Mouse (Mus musculus) kidney, adult 9 months (tissue): ENCODE results near the gene Pitx1.

Source experiments
- DNase-seq: peaks from one replicate; pipeline ENCODE4 v3.0.0; 2022

The Pitx1 gene

DNA sequence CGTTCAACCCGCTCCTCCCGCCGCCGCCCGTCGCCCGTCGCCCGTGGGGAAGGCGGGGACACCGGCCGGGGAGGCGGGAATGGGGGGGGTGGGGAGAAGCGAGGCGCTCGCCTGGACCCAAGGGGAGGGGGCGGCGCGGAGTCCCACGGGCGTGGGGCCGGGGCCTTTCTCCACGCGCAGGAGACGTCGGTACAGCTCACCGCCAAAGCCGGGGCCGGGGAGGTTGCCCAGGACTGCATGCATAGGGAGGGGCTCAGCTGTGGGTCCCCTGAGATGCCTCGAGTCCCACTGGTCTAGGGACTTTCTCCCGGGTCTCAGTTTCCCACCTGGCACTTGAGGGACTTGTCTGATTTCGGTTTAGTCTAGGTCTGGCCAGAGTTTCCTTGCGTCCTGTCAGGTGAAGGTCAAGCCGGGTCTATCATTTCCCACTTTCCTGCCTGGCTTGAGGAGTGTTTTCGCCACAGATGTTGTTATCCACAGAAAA, at the start of gene Pitx1:
TSS of gene Pitx1 (minus strand) at position 51 of the 484 bp plus-strand sequence.
- DNase-seq, result no peak

DNA sequence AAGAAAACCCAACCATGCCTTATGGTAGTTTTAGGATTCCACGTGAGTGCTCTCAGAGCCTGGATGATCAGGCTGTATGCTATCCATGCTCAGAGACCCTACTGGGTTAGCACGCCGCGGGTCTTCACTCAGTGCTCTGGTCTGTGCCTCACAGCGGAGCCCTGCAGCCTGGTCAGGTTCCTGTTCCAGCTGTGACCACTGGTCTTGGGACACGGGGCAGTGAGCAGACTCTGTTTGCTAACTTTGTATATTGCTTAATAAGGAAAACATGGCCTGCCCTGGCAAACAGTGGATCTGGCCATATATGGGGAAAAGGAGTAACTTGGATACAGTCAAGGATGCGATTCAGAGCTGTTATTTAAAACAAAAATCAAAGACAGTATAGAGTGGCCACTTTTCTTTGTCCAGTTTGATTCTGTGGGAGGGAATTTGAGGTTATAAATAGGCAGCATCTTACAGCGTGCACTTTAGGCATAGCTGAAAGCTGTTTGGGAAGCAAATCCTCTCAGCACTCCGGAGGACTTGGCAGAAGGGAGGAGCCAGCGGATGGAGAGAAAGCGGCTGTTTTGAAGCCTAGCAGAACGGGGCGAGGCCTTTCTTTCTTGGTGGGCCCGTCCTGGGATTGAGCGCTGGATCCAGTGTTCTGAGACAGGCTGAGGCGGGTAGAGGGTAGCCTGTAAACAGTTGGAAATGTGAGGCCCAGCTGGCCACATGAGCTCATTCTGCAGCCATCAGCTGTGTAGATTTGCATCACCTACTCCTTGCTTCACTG, 45.6 kb upstream of the Pitx1 start:
- no peak for DNase-seq

DNA sequence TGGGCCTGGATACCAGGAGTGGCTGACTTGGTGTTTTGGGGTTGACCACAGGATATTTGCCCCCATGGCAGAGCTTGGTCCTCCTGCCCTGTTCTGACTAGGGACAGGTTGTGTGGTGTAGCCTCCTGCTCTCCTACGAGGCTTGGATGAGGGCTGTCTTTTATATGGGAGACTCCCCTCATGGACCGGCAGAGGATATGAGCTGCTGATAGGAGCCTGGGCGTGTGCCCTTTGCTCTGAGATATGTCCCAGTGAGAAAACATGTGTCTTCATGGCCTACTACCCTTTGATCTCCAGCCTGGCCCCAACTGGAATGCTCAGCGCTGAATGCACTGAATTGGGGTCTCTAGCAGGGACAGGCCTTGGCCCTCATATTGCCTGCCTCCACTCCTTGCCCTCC, 42.4 kb upstream of the Pitx1 start:
- DNase-seq, result no peak

DNA sequence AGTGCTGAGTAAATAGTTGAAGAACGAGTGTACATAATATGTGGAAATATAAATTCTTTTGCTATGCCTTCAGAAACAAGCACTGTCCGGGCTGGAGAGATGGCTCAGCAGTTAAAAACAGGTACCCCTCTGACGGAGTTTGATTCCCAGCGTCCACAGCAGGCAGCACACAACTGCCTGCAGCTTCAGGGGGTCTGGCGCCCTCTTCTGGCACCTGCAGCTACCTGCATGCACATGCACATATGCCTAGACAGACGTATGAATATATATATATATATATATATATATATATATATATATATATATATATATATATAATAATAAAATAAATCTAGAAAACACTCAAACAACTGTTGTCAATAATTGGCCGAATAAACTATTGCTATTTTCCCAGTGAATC, 35.4 kb upstream of the Pitx1 start:
- DNase-seq, result no peak

DNA sequence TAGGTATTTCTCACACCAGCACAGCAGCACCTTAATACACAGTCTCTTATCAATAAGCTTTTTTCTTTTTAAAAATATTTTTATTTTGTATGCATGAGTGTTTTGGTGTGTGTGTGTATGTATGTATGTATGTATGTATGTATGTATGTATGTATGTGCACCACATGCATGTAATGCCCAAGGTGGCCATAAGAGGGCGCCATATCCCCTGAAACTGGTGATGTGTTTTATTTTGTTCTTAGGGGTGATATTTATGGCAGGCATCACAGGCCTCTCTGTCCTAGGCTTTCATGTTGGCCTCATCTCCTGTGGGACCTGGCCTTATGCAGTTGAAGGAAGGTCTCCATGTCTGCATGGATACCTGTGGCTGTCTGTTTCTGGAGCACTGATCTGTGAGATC, 34.0 kb upstream of the Pitx1 start:
- DNase-seq, result peak; percentile 6

DNA sequence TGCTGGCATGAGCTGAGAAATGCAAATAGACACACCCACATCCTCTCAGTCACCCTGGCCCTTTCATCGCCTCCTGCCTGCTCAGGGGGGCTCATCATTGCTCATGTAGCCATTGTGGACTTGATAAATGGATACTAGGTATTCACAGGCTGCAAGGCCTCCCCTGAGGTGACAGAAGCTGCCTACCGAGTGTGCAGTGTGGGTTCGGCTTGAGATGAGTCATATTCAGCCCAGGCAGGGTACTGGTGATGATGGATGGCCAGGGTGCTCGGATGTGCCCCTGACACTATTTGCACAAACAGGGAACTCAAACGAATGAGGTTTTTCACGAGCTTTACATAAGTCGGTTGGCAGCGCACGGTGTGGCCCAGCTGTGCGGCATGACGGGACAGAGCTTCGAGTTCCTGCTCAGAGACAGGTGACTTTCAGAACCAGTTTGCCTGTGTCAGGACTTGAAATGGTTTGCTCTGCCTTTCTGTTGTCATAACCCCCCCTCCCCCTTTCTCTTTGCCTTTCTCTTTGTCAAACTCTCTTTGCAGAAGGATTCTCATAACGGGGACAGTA, 31.6 kb upstream of the Pitx1 start:
- no peak for DNase-seq

DNA sequence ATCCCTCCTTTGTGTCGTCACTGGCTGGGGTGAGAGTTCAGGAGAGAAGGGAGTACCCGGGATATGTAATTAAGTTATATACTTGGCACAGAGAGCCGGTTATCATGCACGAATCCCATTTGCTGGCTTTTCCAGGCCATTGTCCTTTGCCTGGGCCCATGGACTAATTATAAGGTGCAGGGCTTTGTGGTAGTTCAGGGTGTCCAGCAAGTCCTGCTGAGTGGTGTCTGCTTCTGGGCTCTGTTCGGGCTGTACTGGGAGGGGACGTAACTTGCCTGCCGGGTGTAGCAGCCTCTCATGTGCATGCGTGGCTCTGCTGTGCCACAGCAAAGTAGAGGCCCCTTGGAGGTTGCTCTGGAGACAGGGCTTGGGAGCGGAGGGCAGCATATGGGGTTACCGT, 24.5 kb upstream of the Pitx1 start:
- no peak for DNase-seq

DNA sequence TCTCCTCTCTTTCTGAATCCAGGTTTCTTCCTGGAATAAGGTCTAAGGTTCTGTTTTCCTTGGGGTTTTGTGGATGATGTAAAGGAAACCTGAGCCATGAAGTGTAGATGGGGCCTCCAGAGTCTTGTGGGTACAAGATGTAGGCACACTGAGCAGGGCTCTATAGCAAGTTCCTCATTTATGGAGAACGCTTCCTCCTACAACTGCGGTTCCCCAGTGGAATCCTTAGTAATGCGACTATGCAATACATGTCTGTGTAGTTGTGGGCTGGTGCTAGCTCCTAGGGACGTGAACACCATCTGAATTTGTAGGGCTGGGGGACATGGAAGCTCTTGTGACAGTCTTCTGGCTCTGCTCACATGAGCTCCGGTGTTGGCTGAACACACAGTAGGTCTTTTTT, 22.5 kb upstream of the Pitx1 start:
- no peak for DNase-seq

DNA sequence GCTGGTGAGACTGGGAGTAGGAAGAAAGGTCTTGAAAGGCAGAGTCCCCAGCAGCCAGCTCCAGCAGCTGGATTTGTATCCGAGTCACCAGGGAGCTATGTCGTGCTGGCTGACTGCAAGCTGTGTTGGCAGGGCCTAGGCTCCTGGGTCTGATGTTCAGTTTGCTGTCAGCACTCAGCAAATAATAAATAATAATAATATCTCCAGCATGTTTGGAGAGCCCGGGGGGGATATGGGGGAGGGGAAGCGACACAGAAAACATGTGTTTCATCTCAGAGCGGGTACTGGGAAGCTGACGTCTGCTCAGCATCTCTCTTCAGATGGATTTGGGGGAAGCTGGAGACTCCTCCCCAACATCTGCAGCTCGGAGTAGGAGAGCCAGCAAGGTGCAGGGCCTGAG, 19.8 kb upstream of the Pitx1 start:
- no peak for DNase-seq

DNA sequence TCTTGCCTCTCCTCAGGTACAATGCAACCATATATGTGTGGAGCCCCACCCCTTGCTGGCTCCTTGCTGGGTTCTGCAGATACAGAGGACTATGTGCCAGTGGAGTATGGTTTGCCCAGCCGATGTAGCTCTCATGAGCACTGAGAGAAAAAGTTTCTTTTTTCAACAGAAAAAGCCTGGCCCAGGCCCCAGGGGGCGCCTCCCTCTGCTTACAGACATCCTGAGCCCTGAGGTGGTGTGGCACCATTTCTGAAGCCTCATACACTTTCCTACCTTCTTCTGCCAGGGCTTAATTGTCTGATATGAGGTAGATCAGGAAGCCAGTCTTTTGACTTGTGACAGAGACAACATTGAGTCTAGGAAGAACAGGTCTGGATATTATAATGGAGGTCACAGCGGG, 16.2 kb upstream of the Pitx1 start:
- no peak for DNase-seq

DNA sequence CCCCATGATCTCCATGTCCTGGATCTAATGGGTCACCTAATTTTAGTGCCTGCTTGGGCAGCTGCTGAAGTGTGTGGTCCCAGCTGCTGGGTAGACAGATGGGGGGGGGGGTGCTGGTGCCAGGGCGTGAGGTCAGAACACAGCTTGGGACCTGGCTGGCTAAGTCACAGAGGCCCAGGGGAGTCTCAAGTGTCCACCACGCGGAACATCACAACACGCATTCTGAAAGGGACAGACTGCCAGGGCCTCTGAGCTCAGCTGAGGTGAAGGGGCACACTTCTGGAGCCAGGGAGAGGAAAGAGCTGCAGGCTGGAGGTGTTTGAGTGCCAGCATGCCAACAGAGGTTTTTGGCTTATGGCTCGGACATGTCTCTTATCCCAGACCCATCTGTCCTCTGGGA, 14.7 kb upstream of the Pitx1 start:
- no peak for DNase-seq

DNA sequence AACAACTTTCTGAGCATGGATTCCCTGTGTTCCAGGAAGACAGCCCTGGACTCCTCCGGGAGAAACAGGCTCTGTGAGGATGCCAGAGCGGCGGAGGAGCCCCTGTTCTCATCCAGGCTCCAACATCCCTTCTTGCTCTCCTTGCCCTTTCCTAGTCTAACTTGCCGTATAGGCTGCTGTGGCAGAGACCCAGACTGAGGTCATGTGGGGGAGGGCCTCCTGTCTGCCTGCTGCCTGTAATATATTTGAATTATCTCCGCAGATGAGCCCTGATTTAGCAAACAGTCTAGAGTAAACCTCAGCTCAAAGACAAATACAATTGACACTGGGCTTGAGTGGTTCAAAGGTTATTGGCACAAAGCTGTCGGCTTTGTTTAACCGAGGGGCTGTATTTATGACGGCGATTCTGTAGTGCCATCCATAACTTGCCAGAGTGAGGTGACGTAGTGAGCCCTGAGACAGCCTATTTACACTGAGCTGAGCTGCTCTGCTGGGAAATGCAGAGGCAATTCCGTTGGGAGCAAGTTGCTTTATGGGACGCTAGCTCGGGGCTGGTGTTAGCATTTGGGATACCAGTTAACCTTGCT, 12.7 kb upstream of the Pitx1 start:
- DNase-seq, result no peak

DNA sequence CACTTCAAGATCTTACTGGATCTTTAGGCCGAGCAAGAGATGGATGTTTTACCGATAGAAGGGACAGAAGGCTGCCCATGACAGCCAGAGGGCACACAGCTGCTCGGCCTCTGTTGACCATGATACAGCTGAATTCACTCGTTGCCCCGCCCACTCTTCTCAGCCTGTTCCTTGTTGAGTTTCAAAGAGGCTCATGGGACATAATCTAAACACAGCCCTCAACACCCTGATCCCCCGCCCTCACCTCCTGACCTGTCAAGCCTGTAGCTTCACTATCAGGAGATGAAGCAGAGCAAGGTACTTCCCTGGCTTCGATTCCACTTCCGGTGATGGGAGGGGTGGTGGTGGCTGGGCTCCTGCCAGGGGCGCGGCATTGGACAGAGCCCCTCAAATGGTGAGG, 11.8 kb upstream of the Pitx1 start:
- DNase-seq, result no peak

DNA sequence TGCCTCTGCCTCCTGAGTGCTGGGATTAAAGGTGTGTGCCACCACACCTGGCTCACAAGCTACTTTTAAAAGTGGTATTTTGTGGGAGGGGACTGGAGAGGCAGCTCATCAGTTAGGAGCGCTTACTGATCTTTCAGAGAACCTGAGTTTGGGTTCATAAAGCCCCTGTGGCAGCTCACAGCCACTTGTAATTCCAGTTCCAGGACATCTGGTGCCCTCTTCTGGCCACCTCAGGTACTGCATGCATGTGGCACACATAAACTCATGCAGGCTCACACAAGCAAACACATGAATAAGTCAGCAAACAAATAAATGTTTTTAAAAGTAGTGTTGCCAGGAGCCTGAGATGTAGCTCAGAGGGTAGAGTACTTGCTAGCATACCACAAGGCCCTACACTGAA, 7.7 kb upstream of the Pitx1 start:
- no peak for DNase-seq

DNA sequence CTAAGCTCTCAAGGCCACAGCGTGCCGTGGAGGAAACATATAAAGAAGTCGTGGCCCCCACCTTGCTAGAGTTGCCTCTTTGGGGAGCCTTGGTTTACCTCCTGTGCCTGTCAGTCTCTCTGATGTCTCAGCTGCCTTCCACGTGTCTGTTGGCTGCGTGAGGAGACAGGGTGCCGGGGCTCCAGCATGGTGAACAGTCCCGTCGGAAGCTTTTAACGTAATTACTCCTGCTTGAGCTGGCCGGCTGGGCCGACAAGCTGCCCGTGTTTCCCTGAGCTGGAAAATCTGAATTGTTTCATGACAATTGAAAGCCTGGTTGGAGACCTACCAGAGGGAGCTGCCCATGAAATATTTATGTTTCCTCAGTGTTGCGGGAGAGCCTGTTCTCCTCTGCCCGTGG, 4.2 kb upstream of the Pitx1 start:
- no peak for DNase-seq

DNA sequence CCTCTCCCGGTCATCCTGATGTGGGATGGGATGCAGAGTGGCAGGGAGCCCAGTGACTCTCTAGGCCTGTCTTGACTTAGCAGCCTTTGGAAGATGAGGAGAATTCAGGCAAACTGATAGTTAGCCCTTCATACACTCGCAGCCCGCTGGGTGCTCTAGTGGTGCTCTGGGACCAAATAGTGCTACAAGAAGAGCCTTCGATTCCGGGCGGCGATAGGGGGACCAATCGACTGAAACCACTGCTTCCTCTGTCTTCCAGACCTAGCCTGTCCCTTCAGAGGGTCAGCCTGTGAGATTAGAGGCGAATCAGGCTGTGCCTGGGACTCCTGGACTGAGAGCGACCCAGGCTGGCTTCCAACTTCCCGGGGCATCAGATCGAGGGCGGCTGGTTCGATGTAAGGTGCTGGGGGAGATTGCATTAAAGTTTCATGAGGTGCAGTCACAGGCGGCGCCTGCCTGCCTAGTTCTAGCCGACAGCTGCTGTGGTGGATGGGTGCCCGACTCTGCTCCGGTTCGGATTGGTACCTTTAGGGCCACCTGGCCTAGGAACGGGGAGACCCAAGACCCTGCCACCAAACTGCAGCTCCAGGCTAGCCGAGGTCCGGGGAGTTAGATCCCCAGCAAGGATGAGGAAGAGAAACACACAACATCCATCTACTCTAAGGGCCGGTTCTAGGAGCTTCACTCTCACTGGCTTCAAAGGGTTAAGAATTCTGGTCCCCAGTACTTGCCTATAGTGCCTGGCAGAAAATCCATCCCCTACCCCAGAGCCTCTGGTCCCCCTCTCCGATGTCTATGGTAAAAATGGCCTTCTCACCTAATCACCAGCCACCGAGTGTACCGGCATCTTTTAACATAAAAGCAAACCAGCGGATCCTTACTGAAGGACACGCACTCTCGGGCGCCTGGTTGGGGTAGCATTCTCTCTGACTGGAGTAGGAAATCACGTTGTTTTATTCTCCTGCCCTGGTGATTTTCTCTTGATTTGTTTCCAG, 1.1 kb upstream of the Pitx1 start:
- no peak for DNase-seq

DNA sequence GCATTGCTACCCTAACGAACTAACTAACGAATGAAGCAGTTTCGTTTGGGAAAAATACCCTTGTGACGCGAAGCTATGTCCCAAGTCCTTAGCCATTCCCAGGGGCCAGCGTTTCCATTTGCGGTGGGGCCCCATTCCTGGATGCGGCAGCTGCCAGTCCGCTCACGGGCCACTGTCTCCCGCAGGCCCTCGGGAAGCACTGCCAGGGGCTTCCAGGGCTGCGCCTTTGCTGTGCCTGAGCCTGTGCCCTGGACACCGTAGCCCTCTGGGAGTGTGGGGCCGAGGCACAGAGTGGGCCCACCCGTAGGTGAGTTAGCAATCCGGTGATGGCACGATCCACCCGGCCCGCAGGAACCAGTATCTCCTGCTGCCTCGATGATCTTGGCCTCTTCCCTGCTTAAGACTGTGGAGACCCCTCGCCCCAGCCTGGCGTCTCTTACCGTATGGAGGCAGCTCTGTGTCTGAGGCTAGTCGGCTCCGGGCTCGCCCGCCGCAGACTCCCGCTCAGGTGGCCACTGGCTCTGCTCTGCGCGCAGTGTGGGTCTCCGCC, 369 bp downstream of the Pitx1 start:
- no peak for DNase-seq

DNA sequence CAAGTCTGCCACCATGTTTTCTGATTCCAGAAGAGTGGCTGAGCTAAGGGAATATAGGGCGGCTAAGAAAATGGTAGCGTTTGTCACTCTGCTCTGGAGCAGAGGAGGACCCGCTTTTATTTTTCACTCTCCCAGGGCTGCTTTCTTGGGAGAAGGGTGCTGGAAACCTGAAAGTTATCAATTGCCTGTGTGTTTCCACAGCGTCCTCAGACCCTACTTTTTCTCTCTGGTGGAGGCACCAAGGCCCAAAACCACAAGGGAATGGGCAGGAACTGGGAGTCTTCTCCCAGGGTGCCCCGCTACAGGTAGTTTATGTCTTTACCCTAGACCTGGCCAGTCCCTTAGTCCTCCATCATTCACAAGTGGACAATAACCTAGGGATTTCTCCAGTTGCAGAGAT, 1.3 kb downstream of the Pitx1 start:
- DNase-seq, result no peak

DNA sequence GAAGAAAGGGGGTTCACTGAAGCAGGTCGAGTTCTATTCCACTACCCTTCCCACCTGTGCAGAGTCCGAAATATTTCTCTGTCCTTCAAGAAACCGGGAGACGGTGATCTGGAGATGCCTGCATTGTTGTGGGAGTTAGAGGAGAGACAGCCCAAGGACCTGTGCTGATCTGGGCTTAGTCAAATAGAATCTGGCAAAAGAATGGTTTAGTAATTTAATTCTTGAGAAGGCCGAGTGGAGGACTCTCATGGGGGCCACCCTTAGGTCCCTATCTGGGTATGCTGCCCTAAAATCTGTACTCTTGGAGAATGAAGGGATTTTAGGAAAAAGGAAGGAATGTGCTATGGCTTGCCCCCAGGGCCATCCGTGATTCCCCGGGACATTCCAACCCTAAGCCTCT, 2.1 kb downstream of the Pitx1 start:
- no peak for DNase-seq

DNA sequence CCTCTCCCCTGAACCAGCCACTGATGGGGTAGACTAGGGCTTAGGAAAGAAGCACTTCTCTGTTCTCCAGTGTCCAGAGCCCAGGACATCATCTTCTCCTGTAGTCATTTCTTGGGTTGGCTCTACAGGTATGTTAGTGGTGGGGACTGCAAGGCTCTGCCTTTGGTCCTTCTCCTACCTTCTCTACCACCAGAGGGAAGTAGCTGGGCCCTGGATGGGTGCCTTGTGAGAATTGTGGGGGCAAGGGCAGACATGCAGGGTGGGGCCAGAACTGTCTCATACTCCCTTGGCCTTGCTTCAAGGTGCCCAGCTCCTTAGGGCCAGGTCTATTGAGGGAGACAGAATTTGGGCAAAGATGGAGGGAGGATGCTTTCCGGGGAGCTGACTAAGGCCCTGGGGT, 3.4 kb downstream of the Pitx1 start:
- no peak for DNase-seq

DNA sequence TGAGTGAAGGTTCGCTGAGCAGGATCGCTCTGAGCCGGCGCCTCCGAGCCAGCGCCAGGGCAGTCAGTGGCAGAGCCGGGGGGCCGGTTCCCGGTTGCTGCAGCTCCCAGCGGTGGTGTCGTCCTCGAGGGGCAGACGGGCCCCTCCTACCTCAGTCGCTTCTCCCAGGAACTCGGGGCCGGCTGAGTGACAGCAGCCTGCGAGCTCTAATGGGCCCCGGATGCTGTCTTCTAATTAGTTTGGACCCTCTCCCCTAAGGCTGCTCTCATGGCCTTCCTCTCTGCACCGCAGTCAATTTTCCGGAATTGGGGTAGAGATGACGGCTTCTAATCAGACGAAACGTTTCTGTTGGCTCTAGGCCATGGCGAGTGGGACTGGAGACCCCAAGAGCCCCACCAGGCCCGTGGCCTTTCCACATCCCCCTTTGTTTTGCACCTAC, 4.3 kb downstream of the Pitx1 start:
- DNase-seq, result no peak

DNA sequence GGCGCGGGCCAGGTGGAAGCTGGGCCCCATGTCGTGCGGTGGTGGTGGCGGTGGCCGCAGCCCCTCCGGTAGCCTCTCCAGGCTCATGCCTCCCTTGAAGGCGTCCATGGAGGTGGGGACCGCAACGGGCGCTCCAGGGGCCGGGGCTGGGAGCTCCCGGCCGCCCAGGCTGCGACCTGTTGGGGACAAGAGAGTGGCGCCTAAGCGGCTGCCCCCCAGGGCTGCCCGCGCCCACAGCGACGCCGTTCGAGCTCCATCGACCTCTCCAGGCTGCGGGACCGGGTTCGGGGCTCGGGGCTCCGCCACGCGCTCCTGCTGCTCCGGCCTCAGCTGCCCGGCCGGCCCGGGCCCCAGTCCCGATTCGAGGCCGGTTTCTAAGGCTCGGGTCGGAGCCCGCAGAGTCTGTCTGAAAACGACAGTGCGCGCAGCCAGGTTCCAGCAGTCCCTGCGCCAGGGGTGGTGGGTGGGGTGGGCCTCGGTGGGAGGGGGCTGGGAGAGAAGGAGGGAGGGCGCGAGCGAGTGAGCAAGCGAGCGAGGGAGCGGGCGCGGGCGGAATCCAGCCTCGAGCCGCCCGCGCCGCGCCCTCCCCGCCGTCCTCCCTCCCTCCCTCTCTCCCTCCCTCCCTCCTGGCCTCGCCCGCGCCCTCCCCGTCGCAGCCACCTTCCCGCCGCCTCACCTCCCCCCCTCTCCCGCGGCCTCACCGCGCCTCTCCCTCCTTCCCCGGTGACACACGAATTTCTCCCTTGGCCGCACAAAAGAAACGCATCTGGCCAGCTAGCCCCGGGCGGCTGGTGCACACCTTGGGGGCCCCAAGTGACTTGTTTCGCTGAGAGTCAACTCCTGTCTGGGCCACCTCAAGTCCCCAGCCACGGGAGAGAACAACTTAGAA, 4.9 kb downstream of the Pitx1 start:
- DNase-seq, result no peak
